Mouse (Mus musculus) small intestine, adult 2 months (tissue): ENCODE data around the gene Ghrh.

ENCODE experiments used
- CTCF ChIP-seq: fragments of 200-500 bp; IDR thresholded peaks from 2 replicates; pipeline ENCODE4 v1.5.1; 2012; ENCODE audit warnings: low read depth, mild to moderate bottlenecking, control low read depth, inconsistent platforms, low read length, moderate library complexity, mixed read lengths; ENCODE audit not compliant: insufficient replicate concordance, insufficient read length; ENCODE audit errors: extremely low read depth
- POLR2A ChIP-seq: fragments of 200-500 bp; IDR thresholded peaks from 2 replicates; pipeline ENCODE4 v1.6.1; 2012; ENCODE audit warnings: low read depth, mild to moderate bottlenecking, control low read depth, inconsistent platforms, low read length, moderate library complexity

- TF ChIP-seq POLR2A (no peak), CTCF (no peak)
Measured at GRCm38 (mm10) chr2:157384836-157385235, 37.5 kb upstream of the Ghrh start.
